Comparison of ENCODE assay signal across 9 mouse cellular contexts in genomic region chr10:58713855-58714788, GRCm38 (mm10). TPM values are rescaled to one million over a fixed set of nuclear protein-coding genes. Genes with fewer than 3 reads are reported as not detected.
DNase-seq lines count a peak whose midpoint lies in the region; ATAC-seq lines count a peak whose summit lies in the region.
"Had no signal": no experiment of that assay in that cellular context is flagged by ENCODE, and none has a peak within 500 bp of the region (broad histone marks: within the 10 kb centered on the region; RNA-seq: fewer than 3 reads in every experiment).

No protein-coding gene starts in this region.

- no peak overlapping the region for H3K9ac ChIP-seq in forebrain, embryonic 13.5 days
- no peak overlapping the region; the same call in 1 of the 2 replicates for H3K9ac ChIP-seq in kidney, embryonic 15.5 days
- no peak overlapping the region for H3K9ac ChIP-seq in midbrain, embryonic 16.5 days (ENCODE audit: low read depth, low read length)

- H3K4me2 ChIP-seq in forebrain, embryonic 13.5 days = peak overlapping the region; percentile 43
- peak overlapping the region; percentile 59 for H3K4me2 ChIP-seq in kidney, embryonic 15.5 days
- peak overlapping the region; percentile 13 for H3K4me2 ChIP-seq in midbrain, embryonic 16.5 days (ENCODE audit: low read length)

- no peaks in the 10 kb centered on the region for H3K36me3 ChIP-seq in forebrain, embryonic 13.5 days (ENCODE audit: poor library complexity, severe bottlenecking)
- no peaks in the 10 kb centered on the region for H3K36me3 ChIP-seq in kidney, embryonic 15.5 days
- H3K36me3 ChIP-seq in midbrain, embryonic 16.5 days (ENCODE audit: control insufficient read depth, insufficient read depth, low read length) = no peaks in the 10 kb centered on the region

- DNase-seq in adrenal gland, adult 2 months = peak; percentile 3
- no peak for DNase-seq in adrenal gland, adult 8-10 months
- DNase-seq in B cell, adult 2 months = peak; percentile 15 to 25
- DNase-seq in MN1 (ENCODE audit: low spot score) = no peak
- DNase-seq in left cerebral cortex, postnatal 4 days = no peak

- intact Hi-C loops in left cerebral cortex, postnatal 4 days (cut with DNase I) = no loop called here

- no peaks in the 10 kb centered on the region for H3K9me3 ChIP-seq in forebrain, embryonic 13.5 days (replicated peaks)
- H3K9me3 ChIP-seq in kidney, embryonic 15.5 days (replicated peaks) = no peaks in the 10 kb centered on the region
- H3K9me3 ChIP-seq in midbrain, embryonic 16.5 days (replicated peaks; ENCODE audit: control insufficient read depth, low read length, poor library complexity, severe bottlenecking) = no peaks in the 10 kb centered on the region

- no peaks in the 10 kb centered on the region for H3K27me3 ChIP-seq in forebrain, embryonic 13.5 days
- H3K27me3 ChIP-seq in kidney, embryonic 15.5 days = no peaks in the 10 kb centered on the region
- no peaks in the 10 kb centered on the region for H3K27me3 ChIP-seq in midbrain, embryonic 16.5 days (ENCODE audit: control insufficient read depth, insufficient read depth, low read depth, low read length)

- no peak overlapping the region for H3K27ac ChIP-seq in forebrain, embryonic 13.5 days
- peak overlapping the region; percentile 66 for H3K27ac ChIP-seq in kidney, embryonic 15.5 days
- no peak overlapping the region for H3K27ac ChIP-seq in midbrain, embryonic 16.5 days (ENCODE audit: low read length)

- 42% methylated on average over 24 of the region's 24 CpGs for WGBS in forebrain, embryonic 13.5 days
- WGBS in kidney, embryonic 15.5 days = 11% methylated on average over 24 of the region's 24 CpGs
- WGBS in midbrain, embryonic 16.5 days = 50% methylated on average over 24 of the region's 24 CpGs

- H3K4me1 ChIP-seq in forebrain, embryonic 13.5 days = peaks cover 13% of the 10 kb centered on the region
- peaks cover 17% of the 10 kb centered on the region for H3K4me1 ChIP-seq in kidney, embryonic 15.5 days
- H3K4me1 ChIP-seq in midbrain, embryonic 16.5 days (ENCODE audit: control insufficient read depth, insufficient read depth, low read length) = peaks cover 4% of the 10 kb centered on the region

- no peak for ATAC-seq in forebrain, embryonic 13.5 days
- peak; percentile 75 for ATAC-seq in kidney, embryonic 15.5 days (replicated peaks; ENCODE audit: low FRiP score)
- no peak for ATAC-seq in midbrain, embryonic 16.5 days

- no peak overlapping the region for H3K4me3 ChIP-seq in forebrain, embryonic 13.5 days
- peak overlapping the region; percentile 37 for H3K4me3 ChIP-seq in kidney, embryonic 15.5 days (replicated peaks)
- H3K4me3 ChIP-seq in midbrain, embryonic 16.5 days (ENCODE audit: low read depth, low read length) = no peak overlapping the region

RNA-seq across cellular contexts. Expression of gene Gm17542, which starts 3.9 kb away (rescaled TPM):
- not detected for total RNA-seq in adrenal gland, adult 2 months (2021)
- not detected in 2 replicates for polyA plus RNA-seq in adrenal gland, adult 2 months (2012; rRNA removed)
- not detected for total RNA-seq in adrenal gland, adult 8-10 months (2022)
- not detected in 2 replicates for polyA plus RNA-seq in forebrain, embryonic 13.5 days (2015; fragmentation: Nextera tagmentation; extraction: Ambion mirVana)
- not detected in 2 replicates for polyA plus RNA-seq in kidney, embryonic 15.5 days (2015; fragmentation: Nextera tagmentation; extraction: Ambion mirVana)
- not detected in 2 replicates for polyA plus RNA-seq in midbrain, embryonic 16.5 days (2015; fragmentation: Nextera tagmentation; extraction: Ambion mirVana)
- total RNA-seq in left cerebral cortex, postnatal 4 days (2021) = not detected
- polyA plus RNA-seq: testis, adult 2 months had no signal

RNA-seq across cellular contexts. Expression of gene Edar, which starts 38.7 kb away (rescaled TPM):
- total RNA-seq in adrenal gland, adult 2 months (2021) = 1 to 10 TPM in 1 of 2 experiments, not detected in 1; 1.5 TPM
- 0.04 and 0.07 TPM in 2 replicates for polyA plus RNA-seq in adrenal gland, adult 2 months (2012; rRNA removed)
- 1 to 10 TPM in 2 of 4 experiments, under 1 TPM in 2; 0.15 to 2.5 (median 1.1) TPM for total RNA-seq in adrenal gland, adult 8-10 months (2022)
- polyA plus RNA-seq in forebrain, embryonic 13.5 days (2015; fragmentation: Nextera tagmentation; extraction: Ambion mirVana) = 0.41 and 0.84 TPM in 2 replicates
- polyA plus RNA-seq in kidney, embryonic 15.5 days (2015; fragmentation: Nextera tagmentation; extraction: Ambion mirVana) = 0.22 and 0.36 TPM in 2 replicates
- polyA plus RNA-seq in midbrain, embryonic 16.5 days (2015; fragmentation: Nextera tagmentation; extraction: Ambion mirVana) = 0.30 and 0.32 TPM in 2 replicates
- total RNA-seq in left cerebral cortex, postnatal 4 days (2021) = under 1 TPM; 0.24 to 0.28 TPM

Comparison
In these comparisons a context has a peak if more than half of its experiments do, and no peak if none do; other contexts are left out.
1. DNase-seq: peak in adrenal gland, adult 2 months (single experiment) and B cell, adult 2 months (2 of 2); none in adrenal gland, adult 8-10 months (single experiment), MN1 (single experiment) and left cerebral cortex, postnatal 4 days (single experiment).
2. Peak in every context shown above with its lines, with median percentiles within 50 percentile points of each other: H3K4me2 ChIP-seq.